Mouse (Mus musculus) spleen, postnatal 10 days (tissue): Measurements from ENCODE around the gene Fam208b.
"Not testable (repeated sequence)": the region's sequence is repeated elsewhere in the genome, so short reads cannot be mapped to it uniquely, and the experiment has no call there.

Source experiments
- DNase-seq, 2 experiments: peaks; one replicate each; pipeline ENCODE4 v3.0.0; 2021 to 2022; ENCODE audit warnings: low spot score in 2 of 2

The Fam208b gene

DNA sequence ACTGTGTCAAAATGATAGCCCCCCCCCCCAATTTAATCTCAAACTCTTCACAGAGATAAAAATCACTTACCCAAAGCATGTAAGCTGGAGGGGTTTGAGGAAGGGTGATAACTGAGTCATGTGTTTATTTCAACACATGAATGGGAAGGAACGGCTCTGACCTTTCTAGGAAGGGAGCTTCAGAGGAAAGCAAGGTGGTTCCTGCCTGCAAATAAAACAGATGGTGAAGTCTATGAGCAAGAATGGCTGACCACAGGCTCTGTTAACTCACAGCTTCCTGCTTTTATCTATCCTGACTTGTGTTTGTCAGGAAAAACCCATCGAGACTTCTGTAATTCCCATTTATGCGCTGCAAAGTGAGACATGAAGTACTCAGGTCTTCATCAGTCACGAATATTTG is 91.6 kb downstream of the Fam208b start:
- not testable (repeated sequence) for DNase-seq
